ENCODE assay signal across 14 mouse cellular contexts in the genomic region with DNA sequence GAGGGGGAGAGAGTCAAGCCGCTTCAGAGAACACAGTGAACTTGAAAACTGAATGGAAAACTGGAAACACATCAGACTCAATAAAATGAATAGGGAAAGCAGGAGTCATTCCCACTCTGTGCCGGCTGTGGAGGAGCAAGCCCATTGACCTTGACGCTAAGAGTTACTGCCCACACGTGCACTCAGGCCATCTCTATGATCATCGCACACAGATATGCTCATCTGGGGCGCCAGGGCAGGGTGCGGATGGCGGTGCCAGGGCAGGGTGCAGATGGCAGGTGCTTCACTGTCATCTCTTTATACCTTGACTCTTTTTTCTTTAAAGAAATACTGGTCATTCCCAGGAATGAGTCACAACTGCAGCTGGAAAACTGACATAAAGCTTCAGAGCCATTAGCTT.
"Had no signal": no experiment of that assay in that cellular context is flagged by ENCODE, and none has a peak within 500 bp of the region (broad histone marks: within the 10 kb centered on the region; RNA-seq: fewer than 3 reads in every experiment).

No protein-coding gene starts in this region.

- DNase-seq: gastrocnemius, adult 2 months; gastrocnemius, postnatal 10 days; gastrocnemius, postnatal 25 days; heart, adult 2 months; heart, postnatal 10 days; heart, postnatal 4 days; kidney, adult 18-20 months; kidney, adult 8-10 months; kidney, postnatal 10 days; kidney, postnatal 25 days; kidney, postnatal 4 days; liver; liver, embryonic 13.5 days; liver, postnatal 0 days had no signal
